Mouse (Mus musculus) kidney, postnatal 0 days (tissue): Measurements from ENCODE around the gene Apbb2. TPM values are rescaled to one million over a fixed set of nuclear protein-coding genes. Genes with fewer than 3 reads are reported as not detected.

ENCODE experiments used
- ATAC-seq: fragments of 200-750 bp; cut with Nextera tagmentation; replicated peaks from 2 replicates; pipeline ENCODE4 v1.8.0; 2017; ENCODE audit warnings: low read depth, moderate number of reproducible peaks, moderate TSS enrichment, moderate library complexity; ENCODE audit not compliant: low FRiP score
- DNase-seq: peaks from one replicate; pipeline ENCODE4 v3.0.0-alpha.2; 2016; ENCODE audit warnings: low spot score
- H3K27ac ChIP-seq: fragments of 300-500 bp; sonication (generic); 2 replicates; pipeline ENCODE4 v1.5.1; 2014; ENCODE audit warnings: mild to moderate bottlenecking
- H3K27me3 ChIP-seq: fragments of 300-500 bp; sonication (generic); 2 replicates; pipeline ENCODE4 v1.6.1; 2014; ENCODE audit warnings: low read length, mixed read lengths; ENCODE audit not compliant: insufficient read depth
- H3K36me3 ChIP-seq: fragments of 300-500 bp; sonication (generic); 2 replicates; pipeline ENCODE4 v1.6.1; 2014; ENCODE audit warnings: low read length, mixed read lengths; ENCODE audit not compliant: insufficient read depth
- H3K4me1 ChIP-seq: fragments of 300-500 bp; sonication (generic); replicated peaks from 2 replicates; pipeline ENCODE4 v1.6.1; 2014; ENCODE audit warnings: antibody characterized with exemption, low read length, mixed read lengths; ENCODE audit not compliant: insufficient read depth
- H3K4me2 ChIP-seq: fragments of 300-500 bp; sonication (generic); 2 replicates; pipeline ENCODE4 v1.6.1; 2014; ENCODE audit warnings: mild to moderate bottlenecking, low read length, moderate library complexity, mixed read lengths
- H3K4me3 ChIP-seq: fragments of 300-500 bp; sonication (generic); replicated peaks from 2 replicates; pipeline ENCODE4 v1.5.1; 2014; ENCODE audit warnings: low read depth, low read length
- H3K9ac ChIP-seq: fragments of 300-500 bp; sonication (generic); 2 replicates; pipeline ENCODE4 v1.6.1; 2014; ENCODE audit warnings: low read depth, low read length
- H3K9me3 ChIP-seq: fragments of 300-500 bp; sonication (generic); replicated peaks from 2 replicates; pipeline ENCODE4 v1.6.1; 2016; ENCODE audit warnings: low read length, inconsistent platforms, mixed read lengths
- CTCF ChIP-seq: IDR thresholded peaks from 2 replicates; pipeline ENCODE4 v1.5.1; 2016; ENCODE audit warnings: antibody characterized with exemption, low read depth, mild to moderate bottlenecking, moderate library complexity
- WGBS: fragments of 180-500 bp; shearing (Covaris S2); extraction: QIAGEN DNeasy Blood & Tissue Kit; methylation state at CpG from one replicate; pipeline ENCODE4 v1.1.7; 2014; 5-methylcytosine and 5-hydroxymethylcytosine counted together
- polyA plus RNA-seq: library from polyadenylated mRNA; unstranded; fragments of >200 nt; fragmentation: Nextera tagmentation; extraction: Ambion mirVana; gene quantifications from 2 replicates; pipeline ENCODE4 v1.2.1, GENCODE M21; 2015

The Apbb2 gene
- polyA plus RNA-seq, 1 experiment from 2014 or later = 47.0 TPM

GRCm38 (mm10) chr5:66540246-66540645 lies 78.3 kb downstream of the Apbb2 start:
- Histone ChIP-seq H3K4me2 (no peak overlapping the region), H3K9me3 (no peaks in the 10 kb centered on the region), H3K4me1 (peaks cover 7% of the 10 kb centered on the region), H3K27me3 (no peaks in the 10 kb centered on the region), H3K9ac (no peak overlapping the region), H3K4me3 (no peak overlapping the region), H3K27ac (no peak overlapping the region), H3K36me3 (no peaks in the 10 kb centered on the region)
- ATAC-seq (no peak), DNase-seq (no peak)
- no peak for TF ChIP-seq CTCF
- WGBS = 98% methylated on average over 4 of the region's 4 CpGs

DNA sequence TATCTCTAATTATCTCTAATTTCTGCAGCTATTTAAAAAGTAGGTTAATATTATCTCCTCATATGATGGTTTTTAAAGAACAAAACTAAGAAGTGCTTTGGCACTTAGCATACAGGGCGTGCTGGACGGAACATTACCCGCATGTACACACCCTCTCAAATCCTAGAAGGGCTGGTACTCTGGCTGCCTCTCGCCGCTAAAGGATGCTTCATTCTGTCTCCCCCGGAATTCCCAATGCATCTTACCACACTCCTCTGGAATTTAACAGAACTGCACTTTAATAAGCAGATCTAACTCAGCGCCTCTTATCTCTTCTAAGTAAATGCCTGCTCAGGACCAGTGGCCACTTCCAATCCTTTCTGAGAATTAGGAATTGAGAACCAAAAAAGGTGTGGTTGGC lies 80.8 kb downstream of the Apbb2 start:
- Histone ChIP-seq H3K9ac (no peak overlapping the region), H3K9me3 (no peaks in the 10 kb centered on the region), H3K4me3 (no peak overlapping the region), H3K27me3 (no peaks in the 10 kb centered on the region), H3K4me1 (no peaks in the 10 kb centered on the region), H3K27ac (no peak overlapping the region), H3K36me3 (no peaks in the 10 kb centered on the region), H3K4me2 (no peak overlapping the region)
- ATAC-seq = no peak
- WGBS = 74% methylated on average over 7 of the region's 7 CpGs
- no peak for TF ChIP-seq CTCF
- DNase-seq = no peak

GRCm38 (mm10) chr5:66536696-66537358 lies 81.8 kb downstream of the Apbb2 start:
- no peaks in the 10 kb centered on the region for H3K27me3 ChIP-seq
- ATAC-seq = no peak
- DNase-seq = no peak
- TF ChIP-seq CTCF = no peak
- H3K36me3 ChIP-seq = no peaks in the 10 kb centered on the region
- H3K4me2 ChIP-seq = no peak overlapping the region
- H3K4me3 ChIP-seq = no peak overlapping the region
- H3K27ac ChIP-seq = no peak overlapping the region
- no peaks in the 10 kb centered on the region for H3K9me3 ChIP-seq
- H3K4me1 ChIP-seq = no peaks in the 10 kb centered on the region
- 37% methylated on average over 8 of the region's 8 CpGs for WGBS
- H3K9ac ChIP-seq = no peak overlapping the region

DNA sequence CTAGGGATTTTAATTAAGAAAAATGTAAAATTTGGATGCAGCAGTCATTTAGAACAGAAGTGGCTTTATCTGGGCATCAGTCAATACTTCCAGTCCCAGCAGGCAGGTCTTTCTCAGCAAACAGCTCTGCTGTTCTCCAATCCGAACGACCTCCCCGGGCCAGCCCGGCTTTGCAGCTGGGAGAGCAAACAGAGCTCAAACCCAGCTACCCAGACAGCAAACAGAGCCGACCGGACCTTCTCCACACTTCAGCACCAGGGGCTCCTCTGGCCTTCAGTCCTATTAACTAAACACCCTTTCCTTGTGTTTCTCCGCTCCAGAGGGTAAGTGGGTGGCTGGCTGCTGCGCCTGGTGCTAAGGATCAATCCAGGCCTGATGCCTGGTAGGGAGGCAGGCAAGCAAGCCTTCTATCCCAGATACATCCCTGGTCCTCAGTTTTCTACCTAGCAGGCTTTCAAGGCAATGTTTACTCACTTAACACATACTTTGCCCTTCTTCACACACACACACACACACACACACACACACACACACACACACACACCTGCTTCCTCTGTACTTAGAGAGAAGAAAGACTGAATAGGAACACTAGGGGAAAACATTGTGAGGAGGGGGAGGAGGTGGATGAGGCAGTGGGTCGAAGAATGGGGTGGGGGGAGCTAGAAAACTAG lies 82.9 kb downstream of the Apbb2 start:
- TF ChIP-seq CTCF = no peak

DNA sequence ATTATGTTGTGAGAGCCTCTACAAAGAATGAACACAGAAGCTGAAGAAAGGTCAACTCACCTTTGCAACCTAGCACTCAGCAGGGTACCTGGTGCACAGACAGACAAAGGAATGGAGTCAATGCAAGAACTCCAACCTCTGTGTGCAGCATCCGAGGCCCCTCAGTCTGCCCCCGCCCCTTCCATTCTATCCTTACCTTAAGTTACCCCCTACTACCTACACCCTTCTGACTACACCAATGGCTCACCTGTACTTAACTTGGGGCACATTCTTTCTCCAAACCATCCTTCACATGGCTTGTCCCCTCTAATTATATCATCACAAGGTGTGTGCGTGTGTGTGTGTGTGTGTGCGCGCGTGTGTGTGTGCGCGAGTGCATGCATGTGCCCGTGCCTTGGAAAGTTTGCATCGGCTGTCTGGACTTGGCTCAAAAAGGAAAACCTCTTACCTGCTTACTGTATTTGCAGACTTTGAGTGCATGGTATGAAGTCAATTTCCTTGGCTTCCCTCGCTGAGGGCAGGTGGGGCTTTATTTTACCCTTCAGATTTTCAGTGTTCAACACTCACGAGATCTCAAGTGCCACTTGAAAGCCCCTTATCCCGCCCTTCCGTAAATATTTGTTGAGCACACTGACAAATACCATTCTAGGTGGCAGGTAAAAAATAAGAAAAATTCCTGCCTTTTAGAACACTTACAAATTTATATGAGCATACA lies 84.7 kb downstream of the Apbb2 start:
- no peak overlapping the region for H3K4me3 ChIP-seq
- no peak for TF ChIP-seq CTCF
- no peaks in the 10 kb centered on the region for H3K9me3 ChIP-seq
- peaks cover under 1% of the 10 kb centered on the region; the same call in 1 of the 2 replicates for H3K4me1 ChIP-seq
- ATAC-seq (no peak), DNase-seq (no peak)
- H3K27ac ChIP-seq = no peak overlapping the region
- no peak overlapping the region for H3K9ac ChIP-seq
- no peak overlapping the region for H3K4me2 ChIP-seq
- 93% methylated on average over 14 of the region's 14 CpGs for WGBS
- no peaks in the 10 kb centered on the region for H3K36me3 ChIP-seq
- H3K27me3 ChIP-seq = no peaks in the 10 kb centered on the region

More for the DNA sequence above, 82.9 kb downstream of the Apbb2 start:
- WGBS = 61% methylated on average over 9 of the region's 9 CpGs
- no peaks in the 10 kb centered on the region for H3K4me1 ChIP-seq
- ATAC-seq = no peak
- no peak overlapping the region for H3K4me3 ChIP-seq
- no peak overlapping the region for H3K4me2 ChIP-seq
- no peak overlapping the region for H3K27ac ChIP-seq
- no peaks in the 10 kb centered on the region for H3K9me3 ChIP-seq
- no peaks in the 10 kb centered on the region for H3K36me3 ChIP-seq
- no peaks in the 10 kb centered on the region for H3K27me3 ChIP-seq
- no peak for DNase-seq
- no peak overlapping the region for H3K9ac ChIP-seq

GRCm38 (mm10) chr5:66532827-66533226 lies 85.8 kb downstream of the Apbb2 start:
- H3K4me3 ChIP-seq = no peak overlapping the region
- peaks cover 10% of the 10 kb centered on the region; the same call in 1 of the 2 replicates for H3K4me1 ChIP-seq
- no peak for DNase-seq
- no peaks in the 10 kb centered on the region for H3K36me3 ChIP-seq
- no peak for TF ChIP-seq CTCF
- no peak for ATAC-seq
- H3K4me2 ChIP-seq = no peak overlapping the region
- H3K27ac ChIP-seq = no peak overlapping the region
- WGBS = 76% methylated on average over 6 of the region's 6 CpGs
- no peak overlapping the region for H3K9ac ChIP-seq
- no peaks in the 10 kb centered on the region for H3K27me3 ChIP-seq
- no peaks in the 10 kb centered on the region for H3K9me3 ChIP-seq
